In the genomic region with DNA sequence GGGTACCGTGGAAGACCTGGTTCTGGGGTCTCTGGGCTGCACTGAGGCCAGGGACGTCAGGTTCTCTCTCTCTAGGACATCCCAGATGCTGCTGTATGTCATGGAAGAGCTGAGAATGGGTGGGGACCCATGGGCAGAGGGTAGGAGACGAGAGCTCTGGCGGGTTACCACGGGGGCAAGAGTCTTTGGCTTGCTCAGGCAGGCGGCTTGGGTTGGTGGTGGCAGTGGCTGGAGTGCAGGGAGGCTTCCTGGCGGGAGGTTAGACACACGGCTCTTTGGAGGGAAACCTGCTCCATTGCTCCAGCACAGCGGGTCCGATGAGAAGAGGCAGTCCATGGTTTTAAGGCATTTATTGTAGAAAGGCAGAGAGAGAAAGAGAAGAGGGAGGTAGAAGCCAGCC, we compare ENCODE assay signal across 16 mouse cellular contexts.
"Had no signal": no experiment of that assay in that cellular context is flagged by ENCODE, and none has a peak within 500 bp of the region (broad histone marks: within the 10 kb centered on the region; RNA-seq: fewer than 3 reads in every experiment).

No protein-coding gene starts in this region.

- DNase-seq: liver, postnatal 0 days; lung, adult 2 months; lung, postnatal 14 days; lung, postnatal 36 days; right cerebral cortex, postnatal 14 days; thymus, adult 2 months; thymus, postnatal 25 days; thymus, postnatal 4 days had no signal

- H3K9me3 ChIP-seq: liver, embryonic 15.5 days; lung, embryonic 15.5 days; midbrain, embryonic 13.5 days; midbrain, embryonic 15.5 days; neural tube, embryonic 12.5 days; stomach, embryonic 15.5 days had no signal

- H3K9ac ChIP-seq: liver, embryonic 15.5 days; liver, postnatal 0 days; lung, embryonic 15.5 days; midbrain, embryonic 13.5 days; midbrain, embryonic 15.5 days; neural tube, embryonic 12.5 days; stomach, embryonic 15.5 days had no signal

- H3K27me3 ChIP-seq: liver, embryonic 15.5 days; lung, embryonic 15.5 days; midbrain, embryonic 13.5 days; midbrain, embryonic 15.5 days; neural tube, embryonic 12.5 days; stomach, embryonic 15.5 days had no signal

- H3K4me3 ChIP-seq: liver, embryonic 15.5 days; lung, embryonic 15.5 days; midbrain, embryonic 13.5 days; midbrain, embryonic 15.5 days; neural tube, embryonic 12.5 days; stomach, embryonic 15.5 days had no signal

- H3K36me3 ChIP-seq: liver, embryonic 15.5 days; lung, embryonic 15.5 days; midbrain, embryonic 13.5 days; midbrain, embryonic 15.5 days; neural tube, embryonic 12.5 days; stomach, embryonic 15.5 days had no signal

- H3K27ac ChIP-seq: liver, embryonic 15.5 days; lung, embryonic 15.5 days; macrophage; midbrain, embryonic 13.5 days; midbrain, embryonic 15.5 days; neural tube, embryonic 12.5 days; stomach, embryonic 15.5 days; stomach, postnatal 0 days had no signal

- H3K4me1 ChIP-seq: liver, embryonic 15.5 days; lung, embryonic 15.5 days; midbrain, embryonic 15.5 days; neural tube, embryonic 12.5 days; stomach, embryonic 15.5 days had no signal
